Mouse (Mus musculus) kidney, embryonic 14.5 days (tissue): Measurements from ENCODE around the gene Gm28047. TPM values are rescaled to one million over a fixed set of nuclear protein-coding genes. Genes with fewer than 3 reads are reported as not detected.
A peak's percentile ranks its signal among the peaks of the same experiment; 100 is the strongest.

Experiments
- ATAC-seq: fragments of 200-750 bp; cut with Nextera tagmentation; 2 replicates; pipeline ENCODE4 v1.8.0; 2017; ENCODE audit warnings: moderate number of reproducible peaks, mild to moderate bottlenecking, moderate TSS enrichment, moderate library complexity; ENCODE audit not compliant: low FRiP score, low TSS enrichment
- H3K27ac ChIP-seq: fragments of 300-500 bp; sonication (generic); 2 replicates; pipeline ENCODE4 v1.5.1; 2014; ENCODE audit warnings: low read depth, mild to moderate bottlenecking, low read length, moderate library complexity, mixed read lengths
- H3K27me3 ChIP-seq: fragments of 300-500 bp; sonication (generic); 2 replicates; pipeline ENCODE4 v1.6.1; 2014; ENCODE audit warnings: mild to moderate bottlenecking, low read length; ENCODE audit not compliant: control insufficient read depth, insufficient read depth
- H3K36me3 ChIP-seq: fragments of 300-500 bp; sonication (generic); 2 replicates; pipeline ENCODE4 v1.6.1; 2014; ENCODE audit warnings: low read length, mixed read lengths; ENCODE audit not compliant: control insufficient read depth, insufficient read depth
- H3K4me1 ChIP-seq: fragments of 300-500 bp; sonication (generic); 2 replicates; pipeline ENCODE4 v1.6.1; 2014; ENCODE audit warnings: low read length, mixed read lengths; ENCODE audit not compliant: control insufficient read depth, insufficient read depth
- H3K4me2 ChIP-seq: fragments of 300-500 bp; sonication (generic); replicated peaks from 2 replicates; pipeline ENCODE4 v1.6.1; 2014; ENCODE audit warnings: low read depth, mild to moderate bottlenecking, low read length
- H3K4me3 ChIP-seq: fragments of 300-500 bp; sonication (generic); 2 replicates; pipeline ENCODE4 v1.5.1; 2014; ENCODE audit warnings: mild to moderate bottlenecking, low read length
- H3K9ac ChIP-seq: fragments of 300-500 bp; sonication (generic); 2 replicates; pipeline ENCODE4 v1.6.1; 2014; ENCODE audit warnings: low read depth, mild to moderate bottlenecking, low read length, moderate library complexity
- H3K9me3 ChIP-seq: fragments of 300-500 bp; sonication (generic); 2 replicates; pipeline ENCODE4 v1.6.1; 2016; ENCODE audit warnings: low read length; ENCODE audit not compliant: control insufficient read depth
- WGBS: fragments of 180-500 bp; shearing (Covaris S2); extraction: QIAGEN DNeasy Blood & Tissue Kit; methylation state at CpG from one replicate; pipeline ENCODE4 v1.1.7; 2014; 5-methylcytosine and 5-hydroxymethylcytosine counted together
- polyA plus RNA-seq: library from polyadenylated mRNA; unstranded; fragments of >200 nt; fragmentation: Nextera tagmentation; extraction: Ambion mirVana; gene quantifications from 2 replicates; pipeline ENCODE4 v1.2.1, GENCODE M21; 2014

Gene Gm28047
- 0.79 TPM in 1 of 2 replicates, not detected in the other for polyA plus RNA-seq

- H3K4me3 ChIP-seq, result peak within 1 kb of the TSS; percentile 53
- no peaks in the 10 kb centered on the region for H3K36me3 ChIP-seq
- no peaks in the 10 kb centered on the region for H3K9me3 ChIP-seq
- WGBS, result under 1% methylated on average over 51 of the region's 51 CpGs
- ATAC-seq, result peak; percentile 99
- H3K27ac ChIP-seq, result peak within 1 kb of the TSS; percentile 88
- H3K4me2 ChIP-seq, result peak within 1 kb of the TSS; percentile 61
- peaks cover 18% of the 10 kb centered on the region; the same call in 1 of the 2 replicates for H3K4me1 ChIP-seq
- H3K27me3 ChIP-seq, result no peaks in the 10 kb centered on the region
- H3K9ac ChIP-seq, result peak within 1 kb of the TSS; percentile 61
Observed at GRCm38 (mm10) chr15:102624970-102625686, at the start of gene Gm28047, which contains the start of gene Atf7. Gene Gm28047 (minus strand): TSS chr15:102625067. Gene Atf7 (minus strand): TSS chr15:102625464.

GRCm38 (mm10) chr15:102673548-102673947, 48.7 kb upstream of the Gm28047 start:
- ATAC-seq, result peak; percentile 68
- peak overlapping the region; percentile 76; the same call in 1 of the 2 replicates for H3K4me3 ChIP-seq
- H3K4me2 ChIP-seq, result peak overlapping the region; percentile 68
- H3K36me3 ChIP-seq, result 0 out of 2 replicates have a peak, but pooled peaks cover 10% of the 10 kb centered on the region
- peaks cover 14% of the 10 kb centered on the region; the same call in 1 of the 2 replicates for H3K4me1 ChIP-seq
- H3K27me3 ChIP-seq, result no peaks in the 10 kb centered on the region
- peak overlapping the region; percentile 99; the same call in 1 of the 2 replicates for H3K27ac ChIP-seq
- under 1% methylated on average over 10 of the region's 10 CpGs for WGBS
- H3K9me3 ChIP-seq, result no peaks in the 10 kb centered on the region
- H3K9ac ChIP-seq, result no peak overlapping the region

- Histone ChIP-seq H3K4me2 (peak within 1 kb of the TSS; percentile 68), H3K27ac (peak within 1 kb of the TSS; percentile 99), H3K9me3 (no peaks in the 10 kb centered on the region), H3K27me3 (no peaks in the 10 kb centered on the region), H3K36me3 (peaks cover 20% of the 10 kb centered on the region), H3K4me3 (peak within 1 kb of the TSS; percentile 76), H3K4me1 (peaks cover 14% of the 10 kb centered on the region; the same call in 1 of the 2 replicates), H3K9ac (peak within 1 kb of the TSS; percentile 77)
- 1% methylated on average over 37 of the region's 37 CpGs for WGBS
- no peak for ATAC-seq
Observed at GRCm38 (mm10) chr15:102672215-102673071, 47.6 kb upstream of the Gm28047 start, which contains the start of gene Atp5g2. Gene Atp5g2 (minus strand): TSS chr15:102672352.

- no peaks in the 10 kb centered on the region for H3K27me3 ChIP-seq
- H3K4me2 ChIP-seq, result peak overlapping the region; percentile 68
- under 1% methylated on average over 34 of the region's 34 CpGs for WGBS
- H3K9me3 ChIP-seq, result no peaks in the 10 kb centered on the region
- H3K4me3 ChIP-seq, result peak overlapping the region; percentile 76
- peak; percentile 76 for ATAC-seq
- peaks cover 14% of the 10 kb centered on the region; the same call in 1 of the 2 replicates for H3K4me1 ChIP-seq
- peak overlapping the region; percentile 77 for H3K9ac ChIP-seq
- peak overlapping the region; percentile 99 for H3K27ac ChIP-seq
- H3K36me3 ChIP-seq, result peaks cover 26% of the 10 kb centered on the region
Observed at GRCm38 (mm10) chr15:102671721-102672214, 46.9 kb upstream of the Gm28047 start.

GRCm38 (mm10) chr15:102670767-102671575, 46.1 kb upstream of the Gm28047 start:
- peak overlapping the region; percentile 76 for H3K4me3 ChIP-seq
- peaks cover 14% of the 10 kb centered on the region; the same call in 1 of the 2 replicates for H3K4me1 ChIP-seq
- peak overlapping the region; percentile 99 for H3K27ac ChIP-seq
- H3K27me3 ChIP-seq, result no peaks in the 10 kb centered on the region
- H3K9ac ChIP-seq, result peak overlapping the region; percentile 97
- H3K4me2 ChIP-seq, result peak overlapping the region; percentile 84
- under 1% methylated on average over 53 of the region's 53 CpGs for WGBS
- peak; percentile 93 for ATAC-seq
- H3K36me3 ChIP-seq, result peaks cover 34% of the 10 kb centered on the region
- no peaks in the 10 kb centered on the region for H3K9me3 ChIP-seq

GRCm38 (mm10) chr15:102670281-102670680, 45.4 kb upstream of the Gm28047 start:
- WGBS, result 8% methylated on average over 6 of the region's 6 CpGs
- no peaks in the 10 kb centered on the region for H3K9me3 ChIP-seq
- no peaks in the 10 kb centered on the region for H3K27me3 ChIP-seq
- peaks cover 14% of the 10 kb centered on the region; the same call in 1 of the 2 replicates for H3K4me1 ChIP-seq
- no peak for ATAC-seq
- peak overlapping the region; percentile 84 for H3K4me2 ChIP-seq
- H3K9ac ChIP-seq, result peak overlapping the region; percentile 97
- peak overlapping the region; percentile 76 for H3K4me3 ChIP-seq
- H3K36me3 ChIP-seq, result peaks cover 40% of the 10 kb centered on the region
- H3K27ac ChIP-seq, result peak overlapping the region; percentile 99

- Histone ChIP-seq H3K4me3 (peak overlapping the region; percentile 76; the same call in 1 of the 2 replicates), H3K27me3 (no peaks in the 10 kb centered on the region), H3K4me2 (peak overlapping the region; percentile 84), H3K4me1 (peaks cover 14% of the 10 kb centered on the region; the same call in 1 of the 2 replicates), H3K27ac (no peak overlapping the region), H3K9ac (peak overlapping the region; percentile 97; the same call in 1 of the 2 replicates), H3K36me3 (peaks cover 48% of the 10 kb centered on the region), H3K9me3 (no peaks in the 10 kb centered on the region)
- no peak for ATAC-seq
- WGBS, result 84% methylated on average over 8 of the region's 8 CpGs
Observed at GRCm38 (mm10) chr15:102669571-102669970, 44.7 kb upstream of the Gm28047 start.

- H3K9me3 ChIP-seq, result no peaks in the 10 kb centered on the region
- no peaks in the 10 kb centered on the region for H3K27me3 ChIP-seq
- no peak overlapping the region for H3K27ac ChIP-seq
- WGBS, result 52% methylated on average over 4 of the region's 4 CpGs
- no peak overlapping the region for H3K4me3 ChIP-seq
- H3K4me1 ChIP-seq, result 0 out of 2 replicates have a peak, but pooled peaks cover 5% of the 10 kb centered on the region
- H3K4me2 ChIP-seq, result no peak overlapping the region
- no peak for ATAC-seq
- no peak overlapping the region for H3K9ac ChIP-seq
- peaks cover 87% of the 10 kb centered on the region for H3K36me3 ChIP-seq
Observed at GRCm38 (mm10) chr15:102665494-102665893, 40.6 kb upstream of the Gm28047 start.
